Mouse (Mus musculus) CH12.LX (cell line): ENCODE data around the gene Bphl. TPM values are rescaled to one million over a fixed set of nuclear protein-coding genes. Genes with fewer than 3 reads are reported as not detected.

ENCODE experiments used
- DNase-seq: peaks from one replicate; pipeline ENCODE4 v3.0.0-alpha.2; 2013; ENCODE audit errors: extremely low read depth
- H3K27ac ChIP-seq: 2 replicates; pipeline ENCODE4 v1.5.1; 2012; ENCODE audit warnings: low read depth, mild to moderate bottlenecking, control low read depth, moderate library complexity; ENCODE audit not compliant: insufficient read depth
- H3K27me3 ChIP-seq: replicated peaks from 2 replicates; pipeline ENCODE3; 2012; ENCODE audit warnings: inconsistent platforms
- H3K36me3 ChIP-seq, 2 experiments: replicated peaks in 1 of 2; 2 replicates each; pipeline versions ENCODE3 to v1.6.1; 2012; ENCODE audit warnings: inconsistent platforms in 1 of 2, low read length in 1 of 2, mild to moderate bottlenecking in 1 of 2, mixed read lengths in 1 of 2, moderate library complexity in 1 of 2; ENCODE audit not compliant: control insufficient read depth in 1 of 2, insufficient read depth in 1 of 2
- H3K4me1 ChIP-seq, 2 experiments: 2 replicates each; pipeline ENCODE4 v1.6.1; 2012; ENCODE audit warnings: inconsistent platforms in 1 of 2, moderate library complexity in 1 of 2; ENCODE audit not compliant: insufficient read depth in 2 of 2, control insufficient read depth in 1 of 2
- H3K4me2 ChIP-seq: 2 replicates; pipeline ENCODE4 v1.6.1; 2012; ENCODE audit warnings: low read depth, mild to moderate bottlenecking, control low read depth; ENCODE audit not compliant: poor library complexity, insufficient read depth, severe bottlenecking
- H3K4me3 ChIP-seq, 3 experiments: fragments of 150-350 bp in 1 of 3; sonication (generic) in 1 of 3; replicated peaks in 1 of 3; 2 replicates each; pipeline versions ENCODE3 to v1.5.1; 2011 to 2012; ENCODE audit warnings: low read depth in 2 of 3, low read length in 2 of 3, mild to moderate bottlenecking in 2 of 3, moderate library complexity in 2 of 3, control low read depth in 1 of 3, improper control_type of control experiment in 1 of 3, inconsistent platforms in 1 of 3, mixed read lengths in 1 of 3; ENCODE audit not compliant: poor library complexity in 1 of 3
- H3K79me2 ChIP-seq: replicated peaks from 2 replicates; pipeline ENCODE4 v1.6.1; 2012; ENCODE audit warnings: mild to moderate bottlenecking, moderate library complexity; ENCODE audit not compliant: control insufficient read depth, poor library complexity, insufficient read depth, severe bottlenecking; ENCODE audit errors: extremely low read depth
- H3K9ac ChIP-seq: 2 replicates; pipeline ENCODE4 v1.6.1; 2012; ENCODE audit warnings: low read depth, mild to moderate bottlenecking, control low read depth, moderate library complexity; ENCODE audit not compliant: insufficient read depth
- H3K9me3 ChIP-seq: replicated peaks from 2 replicates; pipeline ENCODE3; 2012; ENCODE audit warnings: low read length, inconsistent platforms, mixed read lengths
- BHLHE40 ChIP-seq: IDR thresholded peaks from 2 replicates; pipeline ENCODE4 v1.6.1; 2011; ENCODE audit warnings: mild to moderate bottlenecking, low read depth, low read length, improper control_type of control experiment
- CHD2 ChIP-seq: IDR thresholded peaks from 2 replicates; pipeline ENCODE4 v1.6.1; 2011; ENCODE audit warnings: low read length, improper control_type of control experiment
- CTCF ChIP-seq, 2 experiments: IDR thresholded peaks in 1 of 2; conservative IDR thresholded peaks in 1 of 2; 2 replicates each; pipeline ENCODE4 v1.5.1; 2011 to 2012; ENCODE audit warnings: low read depth in 2 of 2, low read length in 2 of 2, improper control_type of control experiment in 1 of 2, inconsistent platforms in 1 of 2, mild to moderate bottlenecking in 1 of 2, moderate library complexity in 1 of 2
- E2F4 ChIP-seq: IDR thresholded peaks from 2 replicates; pipeline ENCODE4 v1.6.1; 2011; ENCODE audit warnings: low read depth, low read length, improper control_type of control experiment; ENCODE audit not compliant: insufficient replicate concordance
- ELF1 ChIP-seq: IDR thresholded peaks from 2 replicates; pipeline ENCODE4 v1.6.1; 2014; ENCODE audit warnings: low read depth, mild to moderate bottlenecking, inconsistent platforms, low read length, improper control_type of control experiment
- EP300 ChIP-seq: IDR thresholded peaks from 2 replicates; pipeline ENCODE4 v1.6.1; 2011; ENCODE audit warnings: low read length, improper control_type of control experiment
- ETS1 ChIP-seq: conservative IDR thresholded peaks from 2 replicates; pipeline ENCODE4 v1.6.1; 2012; ENCODE audit warnings: low read depth, mild to moderate bottlenecking, inconsistent platforms, low read length, improper control_type of control experiment, moderate library complexity
- HCFC1 ChIP-seq: IDR thresholded peaks from 2 replicates; pipeline ENCODE4 v1.6.1; 2012; ENCODE audit warnings: low read depth, mild to moderate bottlenecking, inconsistent platforms, low read length, improper control_type of control experiment
- IRF4 ChIP-seq: IDR thresholded peaks from 2 replicates; pipeline ENCODE4 v1.6.1; 2014; ENCODE audit warnings: low read depth, mild to moderate bottlenecking, inconsistent platforms, low read length, improper control_type of control experiment
- JUN ChIP-seq: IDR thresholded peaks from 2 replicates; pipeline ENCODE4 v1.6.1; 2011; ENCODE audit warnings: low read depth, mild to moderate bottlenecking, low read length, improper control_type of control experiment, moderate library complexity; ENCODE audit not compliant: insufficient read depth
- KAT2A ChIP-seq: IDR thresholded peaks from 2 replicates; pipeline ENCODE4 v1.6.1; 2012; ENCODE audit warnings: low read length, improper control_type of control experiment, inconsistent platforms; ENCODE audit not compliant: insufficient replicate concordance
- MAFK ChIP-seq: IDR thresholded peaks from 2 replicates; pipeline ENCODE4 v1.6.1; 2011; ENCODE audit warnings: low read length, improper control_type of control experiment; ENCODE audit not compliant: insufficient replicate concordance
- MEF2A ChIP-seq: IDR thresholded peaks from 2 replicates; pipeline ENCODE4 v1.6.1; 2014; ENCODE audit warnings: low read depth, mild to moderate bottlenecking, inconsistent platforms, low read length, improper control_type of control experiment, borderline replicate concordance
- NELFE ChIP-seq: IDR thresholded peaks from 2 replicates; pipeline ENCODE4 v1.6.1; 2011; ENCODE audit warnings: low read depth, low read length, improper control_type of control experiment
- PAX5 ChIP-seq: IDR thresholded peaks from 2 replicates; pipeline ENCODE4 v1.6.1; 2012; ENCODE audit warnings: low read length, inconsistent platforms, mixed read lengths
- POLR2AphosphoS2 ChIP-seq: IDR thresholded peaks from 2 replicates; pipeline ENCODE4 v1.6.1; 2011; ENCODE audit warnings: low read depth, low read length, improper control_type of control experiment
- RCOR1 ChIP-seq: conservative IDR thresholded peaks from 2 replicates; pipeline ENCODE4 v1.6.1; 2012; ENCODE audit warnings: low read depth, mild to moderate bottlenecking, inconsistent platforms, low read length, improper control_type of control experiment
- SIN3A ChIP-seq: IDR thresholded peaks from 2 replicates; pipeline ENCODE4 v1.6.1; 2012; ENCODE audit warnings: low read length, improper control_type of control experiment, inconsistent platforms
- TBP ChIP-seq: conservative IDR thresholded peaks from 2 replicates; pipeline ENCODE4 v1.6.1; 2011; ENCODE audit warnings: low read depth, low read length, improper control_type of control experiment
- USF1 ChIP-seq: IDR thresholded peaks from 2 replicates; pipeline ENCODE4 v1.6.1; 2014; ENCODE audit warnings: low read depth, mild to moderate bottlenecking, inconsistent platforms, low read length, improper control_type of control experiment
- USF2 ChIP-seq: conservative IDR thresholded peaks from 2 replicates; pipeline ENCODE4 v1.6.1; 2011; ENCODE audit warnings: low read depth, low read length, improper control_type of control experiment
- ZC3H11A ChIP-seq: IDR thresholded peaks from 2 replicates; pipeline ENCODE4 v1.6.1; 2012; ENCODE audit warnings: low read depth, mild to moderate bottlenecking, inconsistent platforms, low read length, improper control_type of control experiment
- ZMIZ1 ChIP-seq: IDR thresholded peaks from 2 replicates; pipeline ENCODE4 v1.6.1; 2012; ENCODE audit warnings: low read depth, mild to moderate bottlenecking, inconsistent platforms, low read length, improper control_type of control experiment
- ZNF384 ChIP-seq: IDR thresholded peaks from 2 replicates; pipeline ENCODE4 v1.6.1; 2012; ENCODE audit warnings: low read depth, low read length, improper control_type of control experiment, inconsistent platforms
- dilution Hi-C: fragments of 300-500 bp; cut with MboI; formaldehyde crosslinking; loops from 2 replicates; pipeline ENCODE4 v1.14.3; 2020; ENCODE audit warnings: low sequenced_read_pairs; ENCODE audit not compliant: extremely low pct_unique_long_range_greater_than_20kb, extremely low pct_ligation_motif_present
- in situ Hi-C: fragments of 300-500 bp; cut with MboI; formaldehyde crosslinking; loops from 3 replicates; pipeline ENCODE4 v1.14.3; 2019; ENCODE audit warnings: low sequenced_read_pairs, low pct_ligation_motif_present, low pct_unique_long_range_greater_than_20kb, mixed read lengths
- polyA plus RNA-seq: library from polyadenylated mRNA; unstranded; fragments of >175 nt; gene quantifications from 2 replicates; pipeline ENCODE4 v1.2.1, GENCODE M21; 2012; ENCODE audit warnings: low read depth; ENCODE audit not compliant: insufficient read length
- total RNA-seq, 2 experiments: library from RNA; depleted of rRNA; stranded (reverse); fragments of 300-350 nt in 1 of 2; fragments of >200 nt in 1 of 2; gene quantifications; 2 replicates each; pipeline ENCODE4 v1.2.3; 2012 to 2014

The Bphl gene
- total and polyA plus RNA-seq, 3 experiments: 18.1 to 41.3 (median 35.3) TPM

- Histone ChIP-seq H3K36me3 (no peaks in the 10 kb centered on the region), H3K79me2 (no peaks in the 10 kb centered on the region), H3K4me2 (no peak overlapping the region), H3K9me3 (no peaks in the 10 kb centered on the region), H3K9ac (no peak overlapping the region), H3K4me1 (peaks cover 3 to 5% of the 10 kb centered on the region in 2 experiments; a peak in 2 of 4 replicates), H3K27ac (no peak overlapping the region), H3K27me3 (no peaks in the 10 kb centered on the region), H3K4me3 (no peak overlapping the region)
- in situ Hi-C loops: no loop called here
- dilution Hi-C loops: no loop called here
- no peak for DNase-seq
- no peak for TF ChIP-seq USF2
- TF ChIP-seq SIN3A: no peak
- no peak for TF ChIP-seq ELF1
- no peak for TF ChIP-seq ETS1
- no peak for TF ChIP-seq ZNF384
- no peak for TF ChIP-seq POLR2AphosphoS2
- TF ChIP-seq MEF2A: no peak
- no peak for TF ChIP-seq IRF4
- no peak for TF ChIP-seq CHD2
- TF ChIP-seq ZMIZ1: no peak
- no peak for TF ChIP-seq HCFC1
- no peak for TF ChIP-seq KAT2A
- no peak for TF ChIP-seq MAFK
- no peak for TF ChIP-seq E2F4
- TF ChIP-seq NELFE: no peak
- TF ChIP-seq ZC3H11A: no peak
- TF ChIP-seq, all 38 proteins: peak for 0
Measured at GRCm38 (mm10) chr13:34095542-34096435, 58.4 kb downstream of the Bphl start.

GRCm38 (mm10) chr13:34096455-34096854 is 59.1 kb downstream of the Bphl start:
- no peaks in the 10 kb centered on the region for H3K79me2 ChIP-seq
- no peaks in the 10 kb centered on the region for H3K27me3 ChIP-seq
- no peaks in the 10 kb centered on the region for H3K36me3 ChIP-seq
- no peak overlapping the region for H3K4me2 ChIP-seq
- no peak overlapping the region for H3K4me3 ChIP-seq
- DNase-seq: no peak
- H3K4me1 ChIP-seq: peaks cover 3 to 11% of the 10 kb centered on the region in 2 experiments; a peak in 3 of 4 replicates
- TF ChIP-seq HCFC1 (no peak), MEF2A (no peak), JUN (no peak), ZC3H11A (no peak), NELFE (no peak), EP300 (no peak), POLR2AphosphoS2 (no peak), USF2 (no peak), ELF1 (no peak), BHLHE40 (no peak), ETS1 (no peak), SIN3A (no peak), CTCF (conservative IDR thresholded peaks at IDR 0.05 in 1 of 2, IDR thresholded peaks at IDR 0.05 in 1 of 2; ENCODE audit: low read depth in 2 of 2, low read length in 2 of 2) (no peak), TBP (no peak), USF1 (no peak), RCOR1 (no peak), PAX5 (no peak), ZNF384 (no peak)
- H3K9ac ChIP-seq: no peak overlapping the region
- H3K9me3 ChIP-seq: no peaks in the 10 kb centered on the region
- dilution Hi-C loops: no loop called here
- in situ Hi-C loops: no loop called here
- H3K27ac ChIP-seq: no peak overlapping the region
